Mouse (Mus musculus): ENCODE results near the gene Pla2g15. TPM values are rescaled to one million over a fixed set of nuclear protein-coding genes. Genes with fewer than 3 reads are reported as not detected.

Pla2g15 gene
- total RNA-seq, 2 experiments from 2014 or later: 22.8 to 25.6 TPM

Other genes with a start within 250 kb of the Pla2g15 start
- 1 to 10 TPM; 6.5 to 7.3 TPM for gene Pskh1, start 250.0 kb upstream of the Pla2g15 start, total RNA-seq (2021)
- 1 to 10 TPM; 1.1 to 1.8 TPM for gene Ctrl, start 216.5 kb upstream of the Pla2g15 start, total RNA-seq (2021)
- gene Psmb10, start 212.0 kb upstream of the Pla2g15 start, total RNA-seq (2021): 10 to 100 TPM; 62.5 to 74.3 TPM
- 10 to 100 TPM; 31.7 to 38.4 TPM for gene Lcat, start 207.0 kb upstream of the Pla2g15 start, total RNA-seq (2021)
- 10 to 100 TPM; 18.6 to 20.8 TPM for gene Slc12a4, start 184.3 kb upstream of the Pla2g15 start, total RNA-seq (2021)
- gene Dpep3, start 171.0 kb upstream of the Pla2g15 start, total RNA-seq (2021): not detected
- 10 to 100 TPM; 15.6 to 16.2 TPM for gene Dus2, start 159.1 kb upstream of the Pla2g15 start, total RNA-seq (2021)
- gene Dpep2nb, start 144.4 kb upstream of the Pla2g15 start, total RNA-seq (2021): not detected
- gene Ddx28, start 138.5 kb upstream of the Pla2g15 start, total RNA-seq (2021): 10 to 100 TPM; 14.3 to 15.4 TPM
- 10 to 100 TPM; 10.9 to 12.0 TPM for gene Nfatc3, start 91.6 kb upstream of the Pla2g15 start, total RNA-seq (2021)
- under 1 TPM in 1 of 2 experiments, not detected in 1; 0.12 TPM for gene Esrp2, start 13.4 kb upstream of the Pla2g15 start, total RNA-seq (2021)
- gene Slc7a6, start 18.5 kb downstream of the Pla2g15 start, total RNA-seq (2021): 10 to 100 TPM; 18.6 to 20.8 TPM
- gene Slc7a6os, start 60.5 kb downstream of the Pla2g15 start, total RNA-seq (2021): 10 to 100 TPM; 24.5 to 26.5 TPM
- gene Prmt7, start 60.5 kb downstream of the Pla2g15 start, total RNA-seq (2021): 10 to 100 TPM; 31.2 to 37.2 TPM
- 10 to 100 TPM; 74.0 to 80.3 TPM for gene Smpd3, start 187.6 kb downstream of the Pla2g15 start, total RNA-seq (2021)